Mouse (Mus musculus) megakaryocyte, embryonic 14.5 days (primary cell): ENCODE data around the gene Cdc73. TPM values are rescaled to one million over a fixed set of nuclear protein-coding genes. Genes with fewer than 3 reads are reported as not detected.

ENCODE experiments used
- H3K27me3 ChIP-seq: replicated peaks from 2 replicates; pipeline ENCODE3; 2012; ENCODE audit warnings: inconsistent platforms
- H3K36me3 ChIP-seq: replicated peaks from 2 replicates; pipeline ENCODE3; 2012; ENCODE audit warnings: low read length, inconsistent platforms, mixed read lengths
- H3K4me1 ChIP-seq: 2 replicates; pipeline ENCODE4 v1.6.1; 2012; ENCODE audit warnings: inconsistent platforms
- H3K4me3 ChIP-seq: replicated peaks from 2 replicates; pipeline ENCODE3; 2012; ENCODE audit warnings: moderate library complexity, mild to moderate bottlenecking, inconsistent platforms
- H3K9me3 ChIP-seq: 2 replicates; pipeline ENCODE4 v1.6.1; 2012; ENCODE audit warnings: inconsistent platforms
- FLI1 ChIP-seq: IDR thresholded peaks from 2 replicates; pipeline ENCODE4 v1.6.1; 2012; ENCODE audit warnings: low read length, inconsistent platforms, mixed read lengths
- GATA1 ChIP-seq: IDR thresholded peaks from 3 replicates; pipeline ENCODE4 v1.6.1; 2012; ENCODE audit warnings: mixed read lengths, low read length, inconsistent platforms, borderline replicate concordance
- polyA plus RNA-seq: library from polyadenylated mRNA; stranded (reverse); fragments of >175 nt; gene quantifications from 2 replicates; pipeline ENCODE4 v1.2.3, GENCODE M21; 2012; ENCODE audit warnings: low replicate concordance; ENCODE audit not compliant: insufficient read depth

The Cdc73 gene
- polyA plus RNA-seq, 1 experiment = 1.1 TPM

- no peak for TF ChIP-seq GATA1
- no peak for TF ChIP-seq FLI1
- Histone ChIP-seq H3K4me3 (peak overlapping the region; percentile 44), H3K27me3 (no peaks in the 10 kb centered on the region), H3K36me3 (peaks cover 18% of the 10 kb centered on the region), H3K9me3 (no peaks in the 10 kb centered on the region), H3K4me1 (peaks cover 22% of the 10 kb centered on the region)
Observed at GRCm38 (mm10) chr1:143632854-143633587, 69.7 kb downstream of the Cdc73 start.

DNA sequence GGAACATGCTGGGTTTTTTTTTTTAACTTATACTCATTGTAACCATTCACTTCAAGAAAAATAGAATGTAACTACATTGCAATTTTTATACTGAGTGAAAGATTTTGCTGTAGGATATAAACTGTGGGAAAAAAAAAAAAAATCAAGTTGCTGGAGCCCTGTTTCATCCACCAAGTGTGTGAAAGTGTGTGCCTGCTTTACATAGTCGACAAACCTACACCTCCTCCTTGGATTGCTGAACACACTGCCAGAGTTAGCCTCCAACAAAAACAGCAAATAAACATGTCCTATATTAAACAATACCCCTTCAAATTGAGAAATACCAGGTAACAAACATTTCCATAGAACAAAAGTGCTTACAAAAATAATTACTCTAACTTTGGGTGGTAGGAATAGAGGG, 70.3 kb downstream of the Cdc73 start:
- Histone ChIP-seq H3K4me3 (no peak overlapping the region), H3K4me1 (peaks cover 22% of the 10 kb centered on the region), H3K36me3 (peaks cover 21% of the 10 kb centered on the region), H3K9me3 (no peaks in the 10 kb centered on the region), H3K27me3 (no peaks in the 10 kb centered on the region)
- TF ChIP-seq GATA1 = no peak
- TF ChIP-seq FLI1 = no peak

DNA sequence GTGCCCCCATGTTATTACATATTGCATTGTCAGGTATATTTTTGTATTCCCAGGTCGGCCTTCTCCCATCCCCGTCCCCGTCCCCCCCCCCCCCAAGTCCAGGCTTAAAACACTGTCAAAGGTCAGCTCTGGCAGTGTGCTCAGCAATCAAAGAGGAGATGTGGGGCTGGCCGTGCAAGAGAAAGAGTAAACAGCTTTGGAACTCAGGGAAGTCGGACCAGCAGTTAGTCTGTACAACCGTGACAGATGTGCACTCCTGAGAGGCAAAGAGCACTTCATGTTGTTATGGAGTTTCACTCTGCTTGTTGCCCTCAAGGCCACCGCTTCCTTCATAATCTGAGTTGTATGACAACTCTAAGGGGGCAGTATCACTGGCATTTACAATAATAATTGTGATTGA, 71.4 kb downstream of the Cdc73 start:
- Histone ChIP-seq H3K9me3 (no peaks in the 10 kb centered on the region), H3K36me3 (peaks cover 26% of the 10 kb centered on the region), H3K4me1 (peaks cover 22% of the 10 kb centered on the region), H3K27me3 (no peaks in the 10 kb centered on the region), H3K4me3 (no peak overlapping the region)
- TF ChIP-seq FLI1 (no peak), GATA1 (no peak)

DNA sequence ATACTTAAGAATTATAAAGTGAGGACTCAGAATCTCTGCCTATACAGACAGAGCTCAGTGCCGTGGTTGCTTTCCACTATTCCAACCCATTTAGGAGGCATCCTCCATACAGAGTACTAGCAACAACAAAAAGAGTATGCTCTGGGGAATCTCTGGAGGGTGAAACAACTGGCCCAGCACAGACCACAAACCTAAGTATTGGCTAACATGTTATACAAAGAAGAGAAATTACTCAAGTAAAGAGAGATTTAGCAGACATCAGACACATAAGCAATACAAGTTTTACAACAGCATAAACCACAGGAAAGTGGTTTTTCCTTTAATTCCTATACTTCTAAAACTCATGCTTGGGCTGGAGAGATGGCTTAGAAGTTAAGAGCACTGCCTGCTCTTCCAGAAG, 80.1 kb downstream of the Cdc73 start:
- H3K4me1 ChIP-seq = peaks cover 8% of the 10 kb centered on the region; the same call in 1 of the 2 replicates
- no peak for TF ChIP-seq FLI1
- no peaks in the 10 kb centered on the region for H3K27me3 ChIP-seq
- peaks cover 67% of the 10 kb centered on the region for H3K36me3 ChIP-seq
- H3K4me3 ChIP-seq = no peak overlapping the region
- H3K9me3 ChIP-seq = no peaks in the 10 kb centered on the region

- TF ChIP-seq GATA1 (no peak), FLI1 (no peak)
- H3K27me3 ChIP-seq = no peaks in the 10 kb centered on the region
- peaks cover 67% of the 10 kb centered on the region for H3K36me3 ChIP-seq
- H3K4me3 ChIP-seq = no peak overlapping the region
- peaks cover 8% of the 10 kb centered on the region; the same call in 1 of the 2 replicates for H3K4me1 ChIP-seq
- no peaks in the 10 kb centered on the region for H3K9me3 ChIP-seq
Observed at GRCm38 (mm10) chr1:143621930-143622329, 80.8 kb downstream of the Cdc73 start.

GRCm38 (mm10) chr1:143619760-143620159, 82.9 kb downstream of the Cdc73 start:
- TF ChIP-seq FLI1 = no peak
- no peak for TF ChIP-seq GATA1
- no peak overlapping the region for H3K4me3 ChIP-seq
- H3K36me3 ChIP-seq = peaks cover 62% of the 10 kb centered on the region

DNA sequence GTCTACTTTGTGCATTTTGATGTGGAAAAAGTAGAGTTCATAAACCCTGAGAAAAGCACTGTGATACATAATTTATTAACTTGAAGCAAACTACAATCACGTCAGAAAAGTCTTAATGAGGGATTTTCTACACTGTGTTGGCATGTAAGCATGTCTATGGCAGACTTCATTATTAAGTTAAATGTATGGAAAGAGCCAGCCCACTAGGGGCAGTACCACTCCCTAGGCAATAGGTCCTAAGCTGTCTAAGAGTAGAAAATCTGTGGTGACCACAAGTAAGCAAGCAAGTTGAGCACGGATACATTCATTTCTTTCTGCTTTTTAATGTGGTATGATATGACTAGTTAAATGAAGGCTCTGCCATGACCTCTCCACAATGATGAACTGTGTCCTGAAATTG, 89.8 kb downstream of the Cdc73 start:
- no peaks in the 10 kb centered on the region for H3K4me1 ChIP-seq
- H3K4me3 ChIP-seq = no peak overlapping the region
- H3K9me3 ChIP-seq = no peaks in the 10 kb centered on the region
- H3K36me3 ChIP-seq = peaks cover 76% of the 10 kb centered on the region
- TF ChIP-seq GATA1 = no peak
- no peak for TF ChIP-seq FLI1
- no peaks in the 10 kb centered on the region for H3K27me3 ChIP-seq

More at GRCm38 (mm10) chr1:143619760-143620159, 82.9 kb downstream of the Cdc73 start:
- peaks cover 8% of the 10 kb centered on the region; the same call in 1 of the 2 replicates for H3K4me1 ChIP-seq
- H3K27me3 ChIP-seq = no peaks in the 10 kb centered on the region
- H3K9me3 ChIP-seq = no peaks in the 10 kb centered on the region

- no peaks in the 10 kb centered on the region for H3K4me1 ChIP-seq
- H3K9me3 ChIP-seq = no peaks in the 10 kb centered on the region
- no peak for TF ChIP-seq GATA1
- peaks cover 69% of the 10 kb centered on the region for H3K36me3 ChIP-seq
- H3K4me3 ChIP-seq = no peak overlapping the region
- no peaks in the 10 kb centered on the region for H3K27me3 ChIP-seq
Observed at GRCm38 (mm10) chr1:143608911-143609310, 93.8 kb downstream of the Cdc73 start.

GRCm38 (mm10) chr1:143596864-143597263, 105.8 kb downstream of the Cdc73 start:
- H3K9me3 ChIP-seq = no peaks in the 10 kb centered on the region
- no peak for TF ChIP-seq FLI1
- TF ChIP-seq GATA1 = no peak
- H3K4me3 ChIP-seq = no peak overlapping the region
- no peaks in the 10 kb centered on the region for H3K27me3 ChIP-seq
- H3K36me3 ChIP-seq = no peaks in the 10 kb centered on the region
- no peaks in the 10 kb centered on the region for H3K4me1 ChIP-seq

DNA sequence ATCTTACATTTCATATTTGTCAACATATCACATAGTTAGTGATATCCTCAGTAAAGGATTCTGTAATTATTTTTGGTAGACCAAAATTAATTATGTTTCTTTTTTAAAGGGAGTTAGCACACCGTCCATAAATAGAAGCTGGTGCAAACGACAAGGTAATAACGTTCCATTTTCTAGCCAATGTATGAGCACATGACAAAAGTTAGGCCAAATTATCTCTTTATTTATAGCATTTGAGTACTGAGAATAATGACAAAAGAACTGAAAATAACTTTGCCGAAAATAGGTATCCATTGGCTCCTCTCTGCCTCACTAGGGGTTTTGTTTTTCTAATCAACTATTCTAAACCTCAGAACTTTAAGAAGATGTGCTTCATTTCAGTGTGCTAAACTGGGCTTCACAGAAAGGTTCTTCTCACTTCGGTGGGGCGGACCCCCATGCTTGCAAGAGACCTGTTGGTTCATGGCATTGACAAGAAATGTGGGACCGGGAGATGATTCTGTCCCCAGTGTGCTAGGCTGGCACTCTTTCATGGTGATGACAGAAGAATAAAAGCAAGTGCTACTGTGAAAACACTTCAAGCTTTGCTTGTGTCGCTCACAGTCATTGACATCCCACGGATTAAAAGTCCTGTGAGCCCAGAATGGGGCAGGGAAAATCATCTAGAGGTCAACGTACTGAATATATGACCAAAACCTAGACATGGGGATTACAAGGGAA, 125.7 kb downstream of the Cdc73 start:
- no peak for TF ChIP-seq FLI1
- no peak for TF ChIP-seq GATA1
- no peaks in the 10 kb centered on the region for H3K4me1 ChIP-seq
- no peak overlapping the region for H3K4me3 ChIP-seq
- H3K36me3 ChIP-seq = no peaks in the 10 kb centered on the region
- H3K9me3 ChIP-seq = peaks cover 5% of the 10 kb centered on the region; the same call in 1 of the 2 replicates
- H3K27me3 ChIP-seq = no peaks in the 10 kb centered on the region
